Mouse (Mus musculus) intestine, embryonic 15.5 days (tissue): Measurements from ENCODE around the gene Ncdn. TPM values are rescaled to one million over a fixed set of nuclear protein-coding genes. Genes with fewer than 3 reads are reported as not detected.

Source experiments
- ATAC-seq: fragments of 200-750 bp; cut with Nextera tagmentation; 2 replicates; pipeline ENCODE4 v1.8.0; 2017; ENCODE audit warnings: moderate TSS enrichment, moderate library complexity
- H3K27ac ChIP-seq: fragments of 300-500 bp; sonication (generic); 2 replicates; pipeline ENCODE4 v1.5.1; 2015; ENCODE audit warnings: mild to moderate bottlenecking, inconsistent platforms
- H3K27me3 ChIP-seq: fragments of 300-500 bp; sonication (generic); replicated peaks from 2 replicates; pipeline ENCODE4 v1.6.1; 2015; ENCODE audit warnings: inconsistent platforms
- H3K36me3 ChIP-seq: fragments of 300-500 bp; sonication (generic); 2 replicates; pipeline ENCODE4 v1.6.1; 2015; ENCODE audit warnings: inconsistent platforms
- H3K4me1 ChIP-seq: fragments of 300-500 bp; sonication (generic); replicated peaks from 2 replicates; pipeline ENCODE4 v1.6.1; 2015; ENCODE audit warnings: inconsistent platforms
- H3K4me2 ChIP-seq: fragments of 300-500 bp; sonication (generic); replicated peaks from 2 replicates; pipeline ENCODE4 v1.6.1; 2015; ENCODE audit warnings: mild to moderate bottlenecking, inconsistent platforms
- H3K4me3 ChIP-seq: fragments of 300-500 bp; sonication (generic); replicated peaks from 2 replicates; pipeline ENCODE4 v1.5.1; 2015; ENCODE audit warnings: inconsistent platforms
- H3K9ac ChIP-seq: fragments of 300-500 bp; sonication (generic); 2 replicates; pipeline ENCODE4 v1.6.1; 2015; ENCODE audit warnings: inconsistent platforms
- H3K9me3 ChIP-seq: fragments of 300-500 bp; sonication (generic); 2 replicates; pipeline ENCODE4 v1.6.1; 2016; ENCODE audit warnings: inconsistent platforms
- WGBS: fragments of 180-500 bp; shearing (Covaris S2); methylation state at CpG from one replicate; pipeline ENCODE4 v1.1.7; 2015; 5-methylcytosine and 5-hydroxymethylcytosine counted together
- polyA plus RNA-seq: library from polyadenylated mRNA; unstranded; fragments of >200 nt; fragmentation: Nextera tagmentation; extraction: Ambion mirVana; gene quantifications from 2 replicates; pipeline ENCODE4 v1.2.1, GENCODE M21; 2015

Gene Ncdn
- polyA plus RNA-seq, 1 experiment from 2014 or later: 27.3 TPM

DNA sequence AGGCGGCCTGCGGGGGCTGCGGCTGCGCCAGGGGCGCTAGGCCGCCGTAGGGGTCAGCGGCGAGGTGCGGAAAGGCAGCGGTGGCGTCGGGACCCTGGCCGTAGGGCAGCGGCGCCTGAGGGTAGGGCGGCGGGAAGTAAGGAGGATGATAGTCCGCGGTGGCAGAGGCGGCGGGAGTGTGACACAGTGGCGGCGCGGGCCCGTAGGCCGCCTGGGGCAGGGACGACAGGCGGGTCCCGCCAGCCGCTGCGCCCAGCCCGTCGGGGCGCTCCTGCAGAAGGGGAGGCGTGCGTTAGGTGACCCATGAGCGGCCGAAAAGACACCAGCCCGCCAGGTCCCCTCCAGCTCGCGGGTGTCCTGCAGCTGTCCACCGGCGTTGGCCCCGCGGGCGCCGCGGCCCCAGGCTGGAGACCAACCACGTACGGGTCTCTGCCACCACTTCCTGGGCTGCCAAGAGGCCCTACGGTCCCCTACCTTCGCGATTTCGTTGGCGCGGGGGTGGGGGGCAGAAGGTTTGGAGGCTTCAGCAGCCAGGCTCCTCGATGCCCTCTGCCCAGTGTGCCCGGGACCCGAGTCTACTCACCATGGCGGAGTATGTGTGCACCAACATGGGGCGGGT is 17.7 kb downstream of the Ncdn start:
- peak; percentile 31 for ATAC-seq

DNA sequence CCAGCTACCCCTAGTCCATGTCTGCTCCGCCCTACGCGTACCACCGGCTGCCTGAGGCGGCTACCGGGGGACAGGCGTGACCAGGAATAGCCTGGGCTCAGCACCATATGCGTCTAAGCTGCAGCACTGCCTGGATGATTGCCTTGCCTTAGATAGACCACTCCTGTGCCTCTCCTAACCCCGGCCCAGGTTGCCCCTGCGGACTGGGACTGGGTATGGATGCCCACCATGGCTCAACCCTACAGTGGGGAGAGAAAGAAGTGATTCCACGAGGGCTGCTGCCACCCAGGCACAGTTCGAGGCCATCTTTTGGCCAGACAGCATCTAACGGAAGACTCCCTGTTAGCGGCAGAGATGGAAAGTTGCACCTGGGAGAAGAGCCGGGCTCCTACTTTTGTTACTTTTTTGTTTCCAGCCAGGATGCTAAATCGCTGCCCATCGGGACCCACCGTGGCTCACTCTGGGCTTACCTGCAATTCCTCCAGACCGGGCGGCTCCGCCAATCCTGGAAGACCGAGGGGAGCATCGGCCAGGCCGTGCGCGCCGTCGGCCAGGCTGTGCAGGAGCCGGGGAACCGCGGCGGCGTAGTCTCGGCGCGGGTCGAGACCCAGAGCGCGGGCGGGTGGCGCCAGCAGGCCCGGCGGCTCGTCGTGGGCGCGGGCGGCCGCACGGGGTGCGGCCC is 18.4 kb downstream of the Ncdn start:
- Histone ChIP-seq H3K27ac (no peak overlapping the region), H3K9me3 (no peaks in the 10 kb centered on the region), H3K36me3 (no peaks in the 10 kb centered on the region), H3K9ac (no peak overlapping the region), H3K27me3 (peaks cover 93% of the 10 kb centered on the region), H3K4me3 (peak overlapping the region; percentile 34), H3K4me1 (peaks cover 21% of the 10 kb centered on the region), H3K4me2 (peak overlapping the region; percentile 65)
- no peak for ATAC-seq
- 3% methylated on average over 50 of the region's 51 CpGs for WGBS

More for the DNA sequence above, 17.7 kb downstream of the Ncdn start:
- 2% methylated on average over 58 of the region's 62 CpGs for WGBS
- H3K27ac ChIP-seq: no peak overlapping the region
- peak overlapping the region; percentile 34 for H3K4me3 ChIP-seq
- H3K27me3 ChIP-seq: peaks cover 87% of the 10 kb centered on the region
- H3K4me1 ChIP-seq: peaks cover 21% of the 10 kb centered on the region
- H3K9me3 ChIP-seq: no peaks in the 10 kb centered on the region
- peak overlapping the region; percentile 36; the same call in 1 of the 2 replicates for H3K9ac ChIP-seq
- H3K36me3 ChIP-seq: no peaks in the 10 kb centered on the region
- peak overlapping the region; percentile 65 for H3K4me2 ChIP-seq

DNA sequence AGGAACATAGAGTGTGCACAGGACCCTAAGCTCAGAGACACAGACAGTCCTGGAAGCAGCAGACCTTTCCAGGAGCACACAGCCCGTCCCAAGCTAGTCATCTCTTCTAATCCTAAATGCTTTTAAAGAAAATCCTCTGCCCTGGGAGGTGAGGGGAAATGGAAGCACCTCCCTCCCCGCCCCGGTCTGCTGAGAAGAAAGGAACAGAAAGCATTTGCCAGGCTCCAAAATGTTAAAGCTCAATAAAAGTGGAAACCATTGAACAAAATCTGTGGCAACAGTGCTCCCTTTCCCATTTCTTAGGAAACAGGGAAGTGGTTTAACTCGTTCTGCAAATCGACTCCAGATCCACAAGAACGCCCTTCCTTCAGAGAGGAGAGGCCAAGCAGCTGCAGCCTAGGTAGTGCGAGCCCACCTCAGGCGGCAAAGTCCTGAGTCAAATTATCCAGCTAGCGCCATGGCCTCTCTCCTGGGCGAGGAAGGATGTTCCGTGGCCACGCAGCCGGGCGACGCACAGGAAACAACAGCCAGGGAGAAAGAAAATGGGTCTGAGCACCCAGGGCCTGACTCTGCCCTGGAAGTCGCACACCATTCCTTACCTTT is 19.1 kb downstream of the Ncdn start:
- no peak overlapping the region for H3K27ac ChIP-seq
- H3K36me3 ChIP-seq: no peaks in the 10 kb centered on the region
- H3K9ac ChIP-seq: no peak overlapping the region
- no peak for ATAC-seq
- H3K4me2 ChIP-seq: no peak overlapping the region; the same call in 1 of the 2 replicates
- H3K4me1 ChIP-seq: peaks cover 21% of the 10 kb centered on the region
- 4% methylated on average over 16 of the region's 16 CpGs for WGBS
- H3K27me3 ChIP-seq: peaks cover 92% of the 10 kb centered on the region
- no peaks in the 10 kb centered on the region for H3K9me3 ChIP-seq
- H3K4me3 ChIP-seq: no peak overlapping the region

DNA sequence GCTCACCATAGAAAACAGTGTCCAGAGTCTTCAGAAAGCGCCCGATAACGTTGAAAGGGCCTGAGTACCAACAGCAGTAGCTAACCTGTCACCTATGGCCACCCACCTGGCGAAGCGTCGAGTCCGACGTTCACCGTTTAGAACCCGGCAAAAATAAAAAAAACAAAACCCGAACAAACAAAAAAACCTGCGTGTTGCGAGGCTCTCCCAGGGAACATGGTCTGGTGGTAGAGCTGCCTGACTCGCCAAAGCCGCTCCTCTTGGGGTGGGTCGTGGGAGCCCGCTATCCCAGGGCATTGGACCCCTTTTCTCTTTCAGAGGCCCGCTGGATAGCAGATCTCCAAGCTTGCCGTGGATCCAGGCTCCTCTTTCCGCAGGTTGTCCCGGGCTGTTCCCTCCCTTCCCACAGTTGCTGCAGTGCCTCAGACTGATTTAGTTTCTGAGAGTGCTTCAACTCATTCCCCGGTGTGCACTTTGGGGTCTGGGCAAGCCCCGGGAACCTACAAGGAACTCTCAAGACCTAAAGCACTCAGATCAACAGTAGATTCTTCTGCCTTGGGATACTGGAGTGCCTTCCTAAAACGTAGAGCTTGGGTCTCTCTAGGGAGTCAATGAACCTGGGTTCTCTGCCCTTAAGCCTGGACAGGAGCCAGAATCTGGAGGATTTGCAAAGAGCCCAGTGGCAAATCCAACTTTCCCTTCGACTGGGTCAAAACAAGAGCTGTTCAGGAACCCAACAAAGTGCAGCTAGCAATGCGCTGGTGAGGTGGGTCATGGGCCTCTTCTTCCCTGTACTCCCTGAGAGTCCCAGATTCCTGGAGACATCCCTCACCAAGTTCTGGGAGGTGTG is 20.5 kb downstream of the Ncdn start:
- 4% methylated on average over 26 of the region's 26 CpGs for WGBS
- H3K4me2 ChIP-seq: peak overlapping the region; percentile 7

GRCm38 (mm10) chr4:126732111-126732510 is 21.1 kb downstream of the Ncdn start:
- Histone ChIP-seq H3K4me1 (peaks cover 21% of the 10 kb centered on the region), H3K27ac (no peak overlapping the region), H3K36me3 (no peaks in the 10 kb centered on the region), H3K4me3 (no peak overlapping the region), H3K9me3 (no peaks in the 10 kb centered on the region), H3K9ac (no peak overlapping the region), H3K27me3 (peaks cover 76% of the 10 kb centered on the region), H3K4me2 (peak overlapping the region; percentile 7)
- ATAC-seq: no peak
- WGBS: 4% methylated on average over 18 of the region's 18 CpGs

More for the DNA sequence above, 20.5 kb downstream of the Ncdn start:
- Histone ChIP-seq H3K9me3 (no peaks in the 10 kb centered on the region), H3K36me3 (no peaks in the 10 kb centered on the region), H3K4me1 (peaks cover 21% of the 10 kb centered on the region), H3K4me3 (no peak overlapping the region), H3K27ac (no peak overlapping the region), H3K27me3 (peaks cover 82% of the 10 kb centered on the region), H3K9ac (no peak overlapping the region)
- no peak for ATAC-seq

- no peaks in the 10 kb centered on the region for H3K4me1 ChIP-seq
- H3K4me3 ChIP-seq: no peak overlapping the region
- H3K9me3 ChIP-seq: no peaks in the 10 kb centered on the region
- H3K27ac ChIP-seq: no peak overlapping the region
- H3K27me3 ChIP-seq: no peaks in the 10 kb centered on the region
- ATAC-seq: no peak
- WGBS: 87% methylated on average over 5 of the region's 5 CpGs
- H3K4me2 ChIP-seq: no peak overlapping the region
- H3K9ac ChIP-seq: no peak overlapping the region
- peaks cover 29% of the 10 kb centered on the region for H3K36me3 ChIP-seq
Measured at GRCm38 (mm10) chr4:126707439-126707826, 45.8 kb downstream of the Ncdn start.

- Histone ChIP-seq H3K27me3 (no peaks in the 10 kb centered on the region), H3K9ac (no peak overlapping the region), H3K4me2 (no peak overlapping the region), H3K4me3 (no peak overlapping the region), H3K4me1 (no peaks in the 10 kb centered on the region), H3K27ac (no peak overlapping the region), H3K9me3 (no peaks in the 10 kb centered on the region), H3K36me3 (peaks cover 26% of the 10 kb centered on the region)
- WGBS: 83% methylated on average over 12 of the region's 12 CpGs
- ATAC-seq: no peak
Measured at GRCm38 (mm10) chr4:126706630-126707438, 46.4 kb downstream of the Ncdn start.

GRCm38 (mm10) chr4:126696908-126697307 is 56.3 kb downstream of the Ncdn start:
- no peak for ATAC-seq
- WGBS: 93% methylated on average over 4 of the region's 4 CpGs

More at GRCm38 (mm10) chr4:126696908-126697307, 56.3 kb downstream of the Ncdn start:
- no peak overlapping the region for H3K4me2 ChIP-seq
- peaks cover 5% of the 10 kb centered on the region for H3K36me3 ChIP-seq
- H3K9ac ChIP-seq: no peak overlapping the region
- H3K4me1 ChIP-seq: no peaks in the 10 kb centered on the region
- H3K27me3 ChIP-seq: no peaks in the 10 kb centered on the region
- H3K9me3 ChIP-seq: no peaks in the 10 kb centered on the region
- no peak overlapping the region for H3K27ac ChIP-seq
- H3K4me3 ChIP-seq: no peak overlapping the region

Other genes with a start within 250 kb of the Ncdn start
- 0.97 and 1.1 TPM in 2 replicates for gene Ago4, start 220.0 kb downstream of the Ncdn start, polyA plus RNA-seq
- 30.0 and 33.0 TPM in 2 replicates for gene Clspn, start 196.5 kb downstream of the Ncdn start, polyA plus RNA-seq
- 1.8 and 2.2 TPM in 2 replicates for gene 5730409E04Rik, start 143.6 kb downstream of the Ncdn start, polyA plus RNA-seq
- gene Psmb2, start 75.8 kb downstream of the Ncdn start, polyA plus RNA-seq: 500 and 522 TPM in 2 replicates
- not detected in 2 replicates for gene Tfap2e, start 17.2 kb downstream of the Ncdn start, polyA plus RNA-seq
- gene AU040320, start 106 bp upstream of the Ncdn start, polyA plus RNA-seq: 29.3 and 30.4 TPM in 2 replicates
- gene Zmym4, start 214.7 kb upstream of the Ncdn start, polyA plus RNA-seq: 15.1 and 15.2 TPM in 2 replicates